In the genomic region with DNA sequence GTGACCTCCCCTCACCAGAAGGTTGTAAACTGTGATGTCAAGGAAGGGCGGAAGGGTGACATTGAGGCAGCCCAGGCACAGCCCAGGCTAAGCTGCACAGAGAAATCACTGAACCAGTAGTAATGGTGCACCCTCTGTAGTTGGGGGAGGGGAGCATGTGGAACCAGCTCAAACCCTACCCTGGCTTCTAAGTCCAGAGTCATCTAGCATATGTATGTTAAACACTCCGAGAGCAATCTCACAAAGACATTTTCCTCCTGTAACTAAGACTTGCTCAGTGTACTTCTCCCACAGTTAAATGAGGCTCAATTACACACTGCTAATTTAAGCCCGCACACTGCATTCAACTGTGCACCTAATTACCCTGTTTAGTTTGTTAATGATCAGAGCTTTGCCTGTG, we compare ENCODE assay signal across 11 mouse cellular contexts.
DNase-seq lines count a peak whose midpoint lies in the region; ATAC-seq lines count a peak whose summit lies in the region.
"Had no signal": no experiment of that assay in that cellular context is flagged by ENCODE, and none has a peak within 500 bp of the region (broad histone marks: within the 10 kb centered on the region; RNA-seq: fewer than 3 reads in every experiment).

No protein-coding gene starts in this region.

- H3K4me1 ChIP-seq in kidney, embryonic 16.5 days (ENCODE audit: insufficient read depth, low read length), result peaks cover 9% of the 10 kb centered on the region
- peaks cover 43% of the 10 kb centered on the region for H3K4me1 ChIP-seq in forebrain, embryonic 10.5 days
- peaks cover 32% of the 10 kb centered on the region for H3K4me1 ChIP-seq in hindbrain, embryonic 15.5 days (replicated peaks)
- 0 out of 2 replicates have a peak, but pooled peaks cover 5% of the 10 kb centered on the region for H3K4me1 ChIP-seq in neural tube, embryonic 14.5 days (ENCODE audit: control insufficient read depth, insufficient read depth, low read length)
- H3K4me1 ChIP-seq: liver, embryonic 15.5 days had no signal

- H3K4me2 ChIP-seq in kidney, embryonic 16.5 days (replicated peaks; ENCODE audit: low read depth, low read length), result no peak overlapping the region
- no peak overlapping the region for H3K4me2 ChIP-seq in hindbrain, embryonic 15.5 days
- H3K4me2 ChIP-seq in neural tube, embryonic 14.5 days (ENCODE audit: low read depth, low read length), result no peak overlapping the region
- H3K4me2 ChIP-seq: liver, embryonic 15.5 days had no signal

- H3K9ac ChIP-seq in kidney, embryonic 16.5 days (replicated peaks; ENCODE audit: low read length), result no peak overlapping the region
- no peak overlapping the region for H3K9ac ChIP-seq in hindbrain, embryonic 15.5 days
- H3K9ac ChIP-seq in neural tube, embryonic 14.5 days (replicated peaks; ENCODE audit: low read depth, low read length), result no peak overlapping the region
- H3K9ac ChIP-seq: liver, embryonic 15.5 days had no signal

- H3K27ac ChIP-seq in kidney, embryonic 16.5 days (ENCODE audit: low read length), result 0 out of 2 replicates have a peak overlapping the region, but pooled peaks have one; percentile 24
- peak overlapping the region; percentile 75 for H3K27ac ChIP-seq in forebrain, embryonic 10.5 days
- peak overlapping the region; percentile 32; the same call in 1 of the 2 replicates for H3K27ac ChIP-seq in hindbrain, embryonic 15.5 days (replicated peaks)
- H3K27ac ChIP-seq in neural tube, embryonic 14.5 days (ENCODE audit: low read depth, low read length), result peak overlapping the region; percentile 16; the same call in 1 of the 2 replicates
- H3K27ac ChIP-seq: liver, embryonic 15.5 days had no signal

- no peak for DNase-seq in kidney, postnatal 25 days
- peak; percentile 22 for DNase-seq in forebrain, embryonic 10.5 days (ENCODE audit: extremely low spot score, low spot score)
- DNase-seq in heart, postnatal 36 days, result no peak
- DNase-seq in right cerebral cortex, postnatal 4 days, result no peak
- DNase-seq: gastrocnemius, postnatal 36 days; right cerebral cortex, postnatal 25 days had no signal

- no peak overlapping the region for H3K4me3 ChIP-seq in kidney, embryonic 16.5 days (ENCODE audit: low read length)
- H3K4me3 ChIP-seq in forebrain, embryonic 10.5 days, result no peak overlapping the region
- no peak overlapping the region for H3K4me3 ChIP-seq in hindbrain, embryonic 15.5 days
- no peak overlapping the region for H3K4me3 ChIP-seq in neural tube, embryonic 14.5 days (ENCODE audit: low read depth, low read length)
- H3K4me3 ChIP-seq: liver, embryonic 15.5 days had no signal

- no peaks in the 10 kb centered on the region for H3K27me3 ChIP-seq in kidney, embryonic 16.5 days (ENCODE audit: insufficient read depth, low read length)
- no peaks in the 10 kb centered on the region for H3K27me3 ChIP-seq in forebrain, embryonic 10.5 days (ENCODE audit: poor library complexity, severe bottlenecking)
- no peaks in the 10 kb centered on the region for H3K27me3 ChIP-seq in hindbrain, embryonic 15.5 days
- H3K27me3 ChIP-seq in neural tube, embryonic 14.5 days (ENCODE audit: control insufficient read depth, insufficient read depth, low read length), result no peaks in the 10 kb centered on the region
- H3K27me3 ChIP-seq: liver, embryonic 15.5 days had no signal

- 26% methylated on average over 3 of the region's 3 CpGs for WGBS in kidney, embryonic 16.5 days
- WGBS in forebrain, embryonic 10.5 days, result 38% methylated on average over 3 of the region's 3 CpGs
- 43% methylated on average over 3 of the region's 3 CpGs for WGBS in hindbrain, embryonic 15.5 days
- WGBS in neural tube, embryonic 14.5 days, result 21% methylated on average over 3 of the region's 3 CpGs

- H3K9me3 ChIP-seq in kidney, embryonic 16.5 days (ENCODE audit: low read length), result no peaks in the 10 kb centered on the region
- H3K9me3 ChIP-seq in forebrain, embryonic 10.5 days, result no peaks in the 10 kb centered on the region
- H3K9me3 ChIP-seq in hindbrain, embryonic 15.5 days, result no peaks in the 10 kb centered on the region
- no peaks in the 10 kb centered on the region for H3K9me3 ChIP-seq in neural tube, embryonic 14.5 days (ENCODE audit: control insufficient read depth, low read length)
- H3K9me3 ChIP-seq: liver, embryonic 15.5 days had no signal

- intact Hi-C loops in heart, postnatal 36 days (cut with DNase I), result no loop called here

- ATAC-seq in kidney, embryonic 16.5 days (ENCODE audit: low FRiP score, low TSS enrichment), result peak; percentile 39; the same call in 1 of the 2 replicates
- ATAC-seq in hindbrain, embryonic 15.5 days (ENCODE audit: low FRiP score, low read depth), result 0 out of 2 replicates have a peak, but pooled peaks have one; percentile 43
- ATAC-seq in neural tube, embryonic 14.5 days (ENCODE audit: low read depth), result peak; percentile 52; the same call in 1 of the 2 replicates
- ATAC-seq in frontal cortex, adult (ENCODE audit: low TSS enrichment), result no peak

- no peaks in the 10 kb centered on the region for H3K36me3 ChIP-seq in kidney, embryonic 16.5 days (ENCODE audit: insufficient read depth, low read length)
- no peaks in the 10 kb centered on the region for H3K36me3 ChIP-seq in forebrain, embryonic 10.5 days (replicated peaks)
- H3K36me3 ChIP-seq in hindbrain, embryonic 15.5 days, result no peaks in the 10 kb centered on the region
- no peaks in the 10 kb centered on the region for H3K36me3 ChIP-seq in neural tube, embryonic 14.5 days (ENCODE audit: control insufficient read depth, insufficient read depth, low read length)
- H3K36me3 ChIP-seq: liver, embryonic 15.5 days had no signal

Comparison
In these comparisons a context has a peak if more than half of its experiments do, and no peak if none do; other contexts are left out.
1. H3K27ac ChIP-seq: peak in every context shown above with its lines; median percentile 75 in forebrain, embryonic 10.5 days; 32 in hindbrain, embryonic 15.5 days; 24 in kidney, embryonic 16.5 days; 16 in neural tube, embryonic 14.5 days.